Mouse (Mus musculus) MEL-GATA-1-ER (cell line): ENCODE results near the gene Zc3h7b.

Source experiments
- DNase-seq: peaks from one replicate; pipeline ENCODE4 v3.0.0-alpha.2; 2012; ENCODE audit warnings: low read depth; ENCODE audit errors: extremely low read depth

Gene Zc3h7b

GRCm38 (mm10) chr15:81792444-81792843, 47.6 kb downstream of the Zc3h7b start:
- DNase-seq: no peak

- no peak for DNase-seq
Measured at GRCm38 (mm10) chr15:81796228-81796627, 51.4 kb downstream of the Zc3h7b start.

- no peak for DNase-seq
Measured at GRCm38 (mm10) chr15:81797861-81798260, 53.0 kb downstream of the Zc3h7b start.

GRCm38 (mm10) chr15:81798421-81798820, 53.6 kb downstream of the Zc3h7b start:
- DNase-seq: no peak

GRCm38 (mm10) chr15:81800391-81800790, 55.5 kb downstream of the Zc3h7b start:
- DNase-seq: no peak

- peak; percentile 98 for DNase-seq
Measured at GRCm38 (mm10) chr15:81802001-81802890, 57.4 kb downstream of the Zc3h7b start, which contains the start of gene Tef. TSS of gene Tef (plus strand) at chr15:81802421.

- no peak for DNase-seq
Measured at GRCm38 (mm10) chr15:81802941-81803351, 58.1 kb downstream of the Zc3h7b start.

- no peak for DNase-seq
Measured at GRCm38 (mm10) chr15:81803425-81803951, 58.6 kb downstream of the Zc3h7b start.

- DNase-seq: no peak
Measured at GRCm38 (mm10) chr15:81804172-81804571, 59.3 kb downstream of the Zc3h7b start.

- DNase-seq: no peak
Measured at GRCm38 (mm10) chr15:81804883-81805282, 60.0 kb downstream of the Zc3h7b start.

- no peak for DNase-seq
Measured at GRCm38 (mm10) chr15:81805624-81806023, 60.8 kb downstream of the Zc3h7b start.

GRCm38 (mm10) chr15:81806621-81807404, 62.0 kb downstream of the Zc3h7b start:
- no peak for DNase-seq

GRCm38 (mm10) chr15:81808799-81809198, 63.9 kb downstream of the Zc3h7b start:
- DNase-seq: no peak

GRCm38 (mm10) chr15:81809550-81809949, 64.7 kb downstream of the Zc3h7b start:
- no peak for DNase-seq

- peak; percentile 57 for DNase-seq
Measured at GRCm38 (mm10) chr15:81810150-81810549, 65.3 kb downstream of the Zc3h7b start.

GRCm38 (mm10) chr15:81810671-81811598, 66.1 kb downstream of the Zc3h7b start:
- peak; percentile 97 for DNase-seq

GRCm38 (mm10) chr15:81811599-81811996, 66.7 kb downstream of the Zc3h7b start:
- DNase-seq: no peak

GRCm38 (mm10) chr15:81812287-81812686, 67.4 kb downstream of the Zc3h7b start:
- DNase-seq: no peak

- no peak for DNase-seq
Measured at GRCm38 (mm10) chr15:81812696-81813631, 68.1 kb downstream of the Zc3h7b start.
